Mouse (Mus musculus): ENCODE measurements around the gene Mrps10. TPM values are rescaled to one million over a fixed set of nuclear protein-coding genes. Genes with fewer than 3 reads are reported as not detected.

Gene Mrps10
- polyA plus RNA-seq, 1 experiment from 2014 or later, result 78.7 TPM

DNA sequence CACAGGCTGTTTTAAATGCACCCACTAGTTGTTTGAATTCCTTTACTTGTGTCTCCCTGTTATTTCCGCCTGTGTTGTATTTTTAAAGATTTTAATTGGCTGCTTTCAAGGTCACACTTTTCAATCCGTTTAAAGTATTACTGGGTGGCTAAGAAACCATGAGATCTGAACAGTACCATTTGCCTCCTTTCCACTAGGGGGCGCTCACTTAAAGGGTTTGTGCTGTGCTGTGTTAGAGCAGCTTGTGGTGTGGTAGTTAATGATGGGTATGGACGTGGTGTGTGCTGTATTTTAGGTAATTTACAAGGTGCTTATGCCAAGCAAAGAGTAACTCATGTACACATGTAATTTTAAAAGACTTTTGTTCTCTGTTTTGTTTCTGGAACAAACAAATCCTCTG, 2.8 kb downstream of the Mrps10 start:
- Histone ChIP-seq H3K27me3 (ENCODE audit: control insufficient read depth, insufficient read depth, low read length) (peaks cover 5% of the 10 kb centered on the region), H3K27ac (ENCODE audit: low read depth, low read length) (no peak overlapping the region), H3K9me3 (replicated peaks; ENCODE audit: control insufficient read depth, low read length) (no peaks in the 10 kb centered on the region), H3K9ac (ENCODE audit: low read depth, low read length) (no peak overlapping the region), H3K4me3 (ENCODE audit: low read depth, low read length) (no peak overlapping the region), H3K4me1 (ENCODE audit: control insufficient read depth, insufficient read depth, low read length) (0 out of 2 replicates have a peak, but pooled peaks cover 3% of the 10 kb centered on the region), H3K4me2 (no peak overlapping the region), H3K36me3 (ENCODE audit: control insufficient read depth, insufficient read depth, low read length) (peaks cover 18% of the 10 kb centered on the region)
- ATAC-seq (replicated peaks; ENCODE audit: insufficient number of reproducible peaks, low FRiP score, low TSS enrichment), result no peak
- 22% methylated on average over 4 of the region's 4 CpGs for WGBS (ENCODE audit: insufficient replicate concordance)

DNA sequence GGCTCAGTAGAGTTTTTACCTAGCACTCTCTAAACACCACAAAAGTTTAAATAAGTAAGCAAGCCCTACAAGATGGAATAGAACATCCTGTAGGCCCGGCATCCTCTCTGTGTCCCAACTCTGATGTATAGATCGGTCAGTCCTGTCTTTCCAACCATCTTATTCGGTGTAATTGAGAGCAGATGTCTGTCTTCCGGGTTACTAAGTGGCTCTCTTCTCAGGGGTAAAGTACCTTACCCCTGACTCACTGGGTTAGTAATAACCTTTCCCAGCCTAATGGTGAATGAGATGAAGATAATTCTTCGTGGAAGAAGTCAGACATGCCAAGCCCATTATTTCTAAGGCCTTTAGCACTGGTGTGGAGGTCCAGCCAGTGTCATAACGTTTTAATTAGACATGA, 5.3 kb downstream of the Mrps10 start:
- 85% methylated on average over 6 of the region's 6 CpGs for WGBS (ENCODE audit: insufficient replicate concordance)
- no peaks in the 10 kb centered on the region for H3K9me3 ChIP-seq (replicated peaks; ENCODE audit: control insufficient read depth, low read length)
- no peak overlapping the region for H3K4me3 ChIP-seq (ENCODE audit: low read depth, low read length)
- H3K36me3 ChIP-seq (ENCODE audit: control insufficient read depth, insufficient read depth, low read length), result peaks cover 26% of the 10 kb centered on the region
- H3K27me3 ChIP-seq (ENCODE audit: control insufficient read depth, insufficient read depth, low read length), result no peaks in the 10 kb centered on the region
- H3K4me1 ChIP-seq (ENCODE audit: control insufficient read depth, insufficient read depth, low read length), result 0 out of 2 replicates have a peak, but pooled peaks cover 3% of the 10 kb centered on the region
- no peak for ATAC-seq (replicated peaks; ENCODE audit: insufficient number of reproducible peaks, low FRiP score, low TSS enrichment)
- H3K27ac ChIP-seq (ENCODE audit: low read depth, low read length), result no peak overlapping the region
- no peak overlapping the region for H3K9ac ChIP-seq (ENCODE audit: low read depth, low read length)
- no peak overlapping the region for H3K4me2 ChIP-seq

DNA sequence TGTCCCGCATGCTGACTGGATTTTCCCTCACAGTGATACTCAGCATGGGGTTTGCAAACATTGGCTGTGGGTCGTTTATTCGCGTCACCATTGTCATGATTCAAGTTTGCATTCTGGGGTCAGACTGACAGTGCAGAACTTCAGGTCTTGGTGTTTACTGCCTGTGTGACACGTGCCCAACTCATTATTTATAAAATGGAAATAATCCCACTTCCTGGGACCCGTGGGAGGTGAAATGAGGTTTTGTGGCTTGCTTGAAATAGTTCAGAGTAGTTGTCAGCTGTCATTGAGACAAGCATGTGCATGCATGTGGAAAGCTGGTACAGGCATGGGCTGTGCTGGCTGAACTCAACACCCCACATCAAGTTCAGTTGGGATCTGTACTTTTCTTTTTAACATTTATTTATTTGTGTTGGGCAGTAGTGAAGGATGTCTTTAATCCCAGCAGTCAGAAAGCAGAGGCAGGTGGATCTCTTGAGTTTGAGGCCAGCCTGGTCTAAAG, 8.1 kb downstream of the Mrps10 start:
- H3K4me2 ChIP-seq, result no peak overlapping the region
- H3K27ac ChIP-seq (ENCODE audit: low read depth, low read length), result no peak overlapping the region
- no peak overlapping the region for H3K4me3 ChIP-seq (ENCODE audit: low read depth, low read length)
- H3K4me1 ChIP-seq (ENCODE audit: control insufficient read depth, insufficient read depth, low read length), result no peaks in the 10 kb centered on the region
- WGBS (ENCODE audit: insufficient replicate concordance), result 91% methylated on average over 6 of the region's 6 CpGs
- no peaks in the 10 kb centered on the region for H3K27me3 ChIP-seq (ENCODE audit: control insufficient read depth, insufficient read depth, low read length)
- no peaks in the 10 kb centered on the region for H3K9me3 ChIP-seq (replicated peaks; ENCODE audit: control insufficient read depth, low read length)
- no peak for ATAC-seq (replicated peaks; ENCODE audit: insufficient number of reproducible peaks, low FRiP score, low TSS enrichment)
- H3K9ac ChIP-seq (ENCODE audit: low read depth, low read length), result no peak overlapping the region
- peaks cover 32% of the 10 kb centered on the region for H3K36me3 ChIP-seq (ENCODE audit: control insufficient read depth, insufficient read depth, low read length)

GRCm38 (mm10) chr17:47378133-47378532, 9.4 kb downstream of the Mrps10 start:
- no peak overlapping the region for H3K9ac ChIP-seq (ENCODE audit: low read depth, low read length)
- H3K4me1 ChIP-seq (ENCODE audit: control insufficient read depth, insufficient read depth, low read length), result no peaks in the 10 kb centered on the region
- peaks cover 29% of the 10 kb centered on the region for H3K36me3 ChIP-seq (ENCODE audit: control insufficient read depth, insufficient read depth, low read length)
- no peaks in the 10 kb centered on the region for H3K9me3 ChIP-seq (replicated peaks; ENCODE audit: control insufficient read depth, low read length)
- 79% methylated on average over 15 of the region's 15 CpGs for WGBS (ENCODE audit: insufficient replicate concordance)
- no peak overlapping the region for H3K4me3 ChIP-seq (ENCODE audit: low read depth, low read length)
- H3K27me3 ChIP-seq (ENCODE audit: control insufficient read depth, insufficient read depth, low read length), result no peaks in the 10 kb centered on the region
- H3K4me2 ChIP-seq, result no peak overlapping the region
- H3K27ac ChIP-seq (ENCODE audit: low read depth, low read length), result no peak overlapping the region
- no peak for ATAC-seq (replicated peaks; ENCODE audit: insufficient number of reproducible peaks, low FRiP score, low TSS enrichment)

- H3K4me2 ChIP-seq, result no peak overlapping the region
- peaks cover 15% of the 10 kb centered on the region for H3K36me3 ChIP-seq (ENCODE audit: control insufficient read depth, insufficient read depth, low read length)
- H3K27ac ChIP-seq (ENCODE audit: low read depth, low read length), result no peak overlapping the region
- WGBS (ENCODE audit: insufficient replicate concordance), result 82% methylated on average over 11 of the region's 11 CpGs
- ATAC-seq (replicated peaks; ENCODE audit: insufficient number of reproducible peaks, low FRiP score, low TSS enrichment), result no peak
- H3K9ac ChIP-seq (ENCODE audit: low read depth, low read length), result no peak overlapping the region
- H3K4me1 ChIP-seq (ENCODE audit: control insufficient read depth, insufficient read depth, low read length), result no peaks in the 10 kb centered on the region
- no peaks in the 10 kb centered on the region for H3K27me3 ChIP-seq (ENCODE audit: control insufficient read depth, insufficient read depth, low read length)
- no peak overlapping the region for H3K4me3 ChIP-seq (ENCODE audit: low read depth, low read length)
- no peaks in the 10 kb centered on the region for H3K9me3 ChIP-seq (replicated peaks; ENCODE audit: control insufficient read depth, low read length)
Measured at GRCm38 (mm10) chr17:47381917-47382316, 13.2 kb downstream of the Mrps10 start.

DNA sequence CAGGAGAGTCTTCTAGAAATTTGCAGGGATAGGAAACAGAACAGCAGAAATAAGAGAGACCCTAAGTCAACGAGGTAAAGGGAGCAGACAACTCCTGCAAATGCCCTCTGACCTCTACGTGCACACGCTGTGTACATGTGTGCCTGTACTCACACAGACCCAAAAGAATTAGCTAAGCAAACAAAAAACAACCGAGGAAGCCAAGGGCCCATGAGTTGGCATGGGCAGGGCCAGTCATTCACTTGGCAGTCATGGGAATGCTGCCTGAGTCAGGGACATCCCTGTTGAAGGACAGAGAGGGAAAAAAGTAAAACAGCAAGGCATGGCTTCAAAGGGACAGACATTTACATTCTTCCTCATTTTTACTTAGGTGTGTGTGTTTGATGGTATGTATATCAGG, 14.6 kb downstream of the Mrps10 start:
- H3K9me3 ChIP-seq (replicated peaks; ENCODE audit: control insufficient read depth, low read length), result no peaks in the 10 kb centered on the region
- 80% methylated on average over 4 of the region's 4 CpGs for WGBS (ENCODE audit: insufficient replicate concordance)
- no peak overlapping the region for H3K27ac ChIP-seq (ENCODE audit: low read depth, low read length)
- no peaks in the 10 kb centered on the region for H3K27me3 ChIP-seq (ENCODE audit: control insufficient read depth, insufficient read depth, low read length)
- H3K4me1 ChIP-seq (ENCODE audit: control insufficient read depth, insufficient read depth, low read length), result no peaks in the 10 kb centered on the region
- no peak for ATAC-seq (replicated peaks; ENCODE audit: insufficient number of reproducible peaks, low FRiP score, low TSS enrichment)
- H3K36me3 ChIP-seq (ENCODE audit: control insufficient read depth, insufficient read depth, low read length), result peaks cover 11% of the 10 kb centered on the region; the same call in 1 of the 2 replicates
- no peak overlapping the region for H3K9ac ChIP-seq (ENCODE audit: low read depth, low read length)
- H3K4me2 ChIP-seq, result no peak overlapping the region
- no peak overlapping the region for H3K4me3 ChIP-seq (ENCODE audit: low read depth, low read length)

- H3K9me3 ChIP-seq (replicated peaks; ENCODE audit: control insufficient read depth, low read length), result no peaks in the 10 kb centered on the region
- WGBS (ENCODE audit: insufficient replicate concordance), result 87% methylated on average over 3 of the region's 3 CpGs
Measured at GRCm38 (mm10) chr17:47384064-47384463, 15.4 kb downstream of the Mrps10 start.

DNA sequence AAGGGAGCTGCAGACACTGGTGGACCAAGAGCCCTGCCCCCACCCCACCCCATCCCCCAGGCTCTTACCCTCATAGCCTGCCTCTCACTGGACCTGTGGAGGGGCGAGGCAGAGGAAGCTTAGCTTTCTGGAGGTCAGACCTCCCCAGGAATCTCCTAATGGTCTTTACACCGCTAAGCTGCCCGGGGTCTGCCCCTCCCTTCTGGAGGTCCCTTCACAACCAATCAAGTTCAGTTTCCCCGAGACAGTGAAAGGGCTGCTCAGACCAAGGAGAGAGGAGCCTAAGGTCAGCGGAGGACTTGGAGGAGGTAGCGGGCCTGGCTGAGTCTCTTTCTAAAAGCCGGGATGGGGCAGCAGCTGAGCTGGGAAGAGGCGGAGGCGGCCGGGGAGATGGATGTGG, 16.5 kb downstream of the Mrps10 start, which contains the start of gene Guca1b:
Gene Guca1b, plus strand, starts transcription at position 249 of the 400 bp plus-strand sequence.
- no peaks in the 10 kb centered on the region for H3K9me3 ChIP-seq (replicated peaks; ENCODE audit: control insufficient read depth, low read length)
- no peak within 1 kb of the TSS for H3K4me3 ChIP-seq (ENCODE audit: low read depth, low read length)
- no peaks in the 10 kb centered on the region for H3K27me3 ChIP-seq (ENCODE audit: control insufficient read depth, insufficient read depth, low read length)
- no peak within 1 kb of the TSS for H3K4me2 ChIP-seq
- WGBS (ENCODE audit: insufficient replicate concordance), result 31% methylated on average over 10 of the region's 10 CpGs
- H3K9ac ChIP-seq (ENCODE audit: low read depth, low read length), result no peak within 1 kb of the TSS
- no peak within 1 kb of the TSS for H3K27ac ChIP-seq (ENCODE audit: low read depth, low read length)
- no peak for ATAC-seq (replicated peaks; ENCODE audit: insufficient number of reproducible peaks, low FRiP score, low TSS enrichment)
- peaks cover 2% of the 10 kb centered on the region; the same call in 1 of the 2 replicates for H3K36me3 ChIP-seq (ENCODE audit: control insufficient read depth, insufficient read depth, low read length)
- no peaks in the 10 kb centered on the region for H3K4me1 ChIP-seq (ENCODE audit: control insufficient read depth, insufficient read depth, low read length)

More at GRCm38 (mm10) chr17:47384064-47384463, 15.4 kb downstream of the Mrps10 start:
- H3K9ac ChIP-seq (ENCODE audit: low read depth, low read length), result no peak overlapping the region
- H3K4me2 ChIP-seq, result no peak overlapping the region
- no peaks in the 10 kb centered on the region for H3K4me1 ChIP-seq (ENCODE audit: control insufficient read depth, insufficient read depth, low read length)
- no peaks in the 10 kb centered on the region for H3K27me3 ChIP-seq (ENCODE audit: control insufficient read depth, insufficient read depth, low read length)
- ATAC-seq (replicated peaks; ENCODE audit: insufficient number of reproducible peaks, low FRiP score, low TSS enrichment), result no peak
- peaks cover 5% of the 10 kb centered on the region; the same call in 1 of the 2 replicates for H3K36me3 ChIP-seq (ENCODE audit: control insufficient read depth, insufficient read depth, low read length)
- no peak overlapping the region for H3K27ac ChIP-seq (ENCODE audit: low read depth, low read length)
- no peak overlapping the region for H3K4me3 ChIP-seq (ENCODE audit: low read depth, low read length)

DNA sequence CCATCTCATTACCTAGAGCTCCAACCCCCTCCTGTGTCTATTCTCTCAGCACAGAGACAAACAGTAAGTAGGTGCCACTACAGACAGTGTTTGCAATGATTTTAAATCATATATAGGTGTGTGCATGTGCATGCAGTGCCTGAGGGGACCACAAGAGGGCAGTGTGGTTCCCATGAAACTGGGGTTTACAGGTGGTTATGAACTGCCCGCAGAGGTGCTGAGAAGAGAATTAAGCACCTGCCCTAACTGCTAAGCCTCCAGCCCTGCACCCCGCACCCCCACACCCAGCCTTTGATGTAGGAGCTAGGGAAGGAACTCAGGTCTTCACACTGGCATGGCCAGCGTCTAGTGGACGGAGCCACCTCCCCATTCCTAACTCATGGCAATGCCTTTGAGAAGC, 18.0 kb downstream of the Mrps10 start:
- Histone ChIP-seq H3K4me2 (no peak overlapping the region), H3K4me1 (ENCODE audit: control insufficient read depth, insufficient read depth, low read length) (no peaks in the 10 kb centered on the region), H3K4me3 (ENCODE audit: low read depth, low read length) (no peak overlapping the region), H3K36me3 (ENCODE audit: control insufficient read depth, insufficient read depth, low read length) (0 out of 2 replicates have a peak, but pooled peaks cover 2% of the 10 kb centered on the region), H3K9me3 (replicated peaks; ENCODE audit: control insufficient read depth, low read length) (no peaks in the 10 kb centered on the region), H3K9ac (ENCODE audit: low read depth, low read length) (no peak overlapping the region), H3K27me3 (ENCODE audit: control insufficient read depth, insufficient read depth, low read length) (no peaks in the 10 kb centered on the region), H3K27ac (ENCODE audit: low read depth, low read length) (no peak overlapping the region)
- ATAC-seq (replicated peaks; ENCODE audit: insufficient number of reproducible peaks, low FRiP score, low TSS enrichment), result no peak
- WGBS (ENCODE audit: insufficient replicate concordance), result 56% methylated on average over 4 of the region's 4 CpGs
